Mouse (Mus musculus): Measurements from ENCODE around the gene Alg9. TPM values are rescaled to one million over a fixed set of nuclear protein-coding genes. Genes with fewer than 3 reads are reported as not detected.

The Alg9 gene
- polyA plus RNA-seq, 1 experiment: 17.6 TPM

DNA sequence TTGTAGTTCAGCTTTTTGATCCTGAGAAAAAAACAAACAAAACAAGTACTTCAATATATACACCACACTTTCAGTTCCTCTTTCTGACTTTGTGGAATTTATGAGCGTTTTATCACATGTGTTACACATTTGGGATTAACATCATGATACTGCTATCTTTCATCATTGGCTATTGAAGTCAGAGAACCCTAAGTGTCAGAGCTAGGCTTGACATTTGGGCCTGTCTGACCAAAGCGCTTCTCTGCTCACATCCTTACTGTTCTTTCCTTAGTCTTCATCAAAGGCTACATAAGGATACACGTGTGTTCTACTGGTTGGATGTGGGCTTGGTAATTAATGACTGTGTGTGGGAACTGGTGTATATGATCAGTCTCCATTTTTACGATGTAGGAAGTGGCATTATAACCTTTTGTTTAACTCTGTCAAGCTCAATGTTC is 775 bp upstream of the Alg9 start:
- H3K27me3 ChIP-seq (ENCODE audit: control insufficient read depth, insufficient read depth, low read length): no peaks in the 10 kb centered on the region
- H3K36me3 ChIP-seq (ENCODE audit: control insufficient read depth, insufficient read depth, low read length): peaks cover 10% of the 10 kb centered on the region
- no peak overlapping the region for H3K27ac ChIP-seq (ENCODE audit: insufficient read depth, low read depth, low read length)
- no peak overlapping the region for H3K4me3 ChIP-seq (ENCODE audit: low read depth, low read length)
- WGBS: 35% methylated on average over 4 of the region's 4 CpGs
- no peak for TF ChIP-seq POLR2A (IDR thresholded peaks at IDR 0.05; ENCODE audit: low read depth, low read length)
- no peak for TF ChIP-seq CTCF (IDR thresholded peaks at IDR 0.05; ENCODE audit: extremely low read depth, insufficient read length, insufficient replicate concordance, low read depth, low read length)
- H3K4me1 ChIP-seq (ENCODE audit: control insufficient read depth, insufficient read depth, insufficient read length, low read length): peaks cover 3% of the 10 kb centered on the region; the same call in 1 of the 2 replicates

DNA sequence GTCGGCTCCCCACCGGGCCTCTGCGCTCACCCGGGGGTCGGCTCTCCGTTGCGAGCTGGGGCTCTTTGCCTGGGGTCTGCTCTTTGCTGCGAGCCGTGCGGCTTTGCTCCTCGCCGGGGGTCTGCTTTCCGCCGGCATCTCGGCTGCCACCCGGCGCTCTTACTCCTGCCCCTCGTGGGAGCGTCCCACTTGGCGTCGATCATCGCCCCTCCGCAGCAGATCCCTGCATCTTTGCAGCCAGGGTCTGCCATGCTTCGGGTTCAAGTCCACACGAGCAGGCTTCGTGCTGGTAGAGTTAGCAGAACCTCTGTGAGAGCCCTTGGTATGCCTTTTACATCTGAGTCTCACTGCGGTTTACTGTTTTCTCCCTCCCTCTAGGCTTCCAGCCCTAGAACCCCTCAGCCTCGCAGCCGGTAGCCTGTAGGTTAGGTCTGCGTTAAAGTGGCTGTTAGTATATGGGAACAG is 875 bp downstream of the Alg9 start:
- H3K4me3 ChIP-seq (ENCODE audit: low read depth, low read length): peak overlapping the region; percentile 99
- WGBS: under 1% methylated on average over 29 of the region's 30 CpGs
- H3K27ac ChIP-seq (ENCODE audit: insufficient read depth, low read depth, low read length): peak overlapping the region; percentile 1
- peaks cover 17% of the 10 kb centered on the region for H3K36me3 ChIP-seq (ENCODE audit: control insufficient read depth, insufficient read depth, low read length)
- H3K27me3 ChIP-seq (ENCODE audit: control insufficient read depth, insufficient read depth, low read length): no peaks in the 10 kb centered on the region
- peaks cover 3% of the 10 kb centered on the region; the same call in 1 of the 2 replicates for H3K4me1 ChIP-seq (ENCODE audit: control insufficient read depth, insufficient read depth, insufficient read length, low read length)
- TF ChIP-seq CTCF (IDR thresholded peaks at IDR 0.05; ENCODE audit: extremely low read depth, insufficient read length, insufficient replicate concordance, low read depth, low read length): no peak

DNA sequence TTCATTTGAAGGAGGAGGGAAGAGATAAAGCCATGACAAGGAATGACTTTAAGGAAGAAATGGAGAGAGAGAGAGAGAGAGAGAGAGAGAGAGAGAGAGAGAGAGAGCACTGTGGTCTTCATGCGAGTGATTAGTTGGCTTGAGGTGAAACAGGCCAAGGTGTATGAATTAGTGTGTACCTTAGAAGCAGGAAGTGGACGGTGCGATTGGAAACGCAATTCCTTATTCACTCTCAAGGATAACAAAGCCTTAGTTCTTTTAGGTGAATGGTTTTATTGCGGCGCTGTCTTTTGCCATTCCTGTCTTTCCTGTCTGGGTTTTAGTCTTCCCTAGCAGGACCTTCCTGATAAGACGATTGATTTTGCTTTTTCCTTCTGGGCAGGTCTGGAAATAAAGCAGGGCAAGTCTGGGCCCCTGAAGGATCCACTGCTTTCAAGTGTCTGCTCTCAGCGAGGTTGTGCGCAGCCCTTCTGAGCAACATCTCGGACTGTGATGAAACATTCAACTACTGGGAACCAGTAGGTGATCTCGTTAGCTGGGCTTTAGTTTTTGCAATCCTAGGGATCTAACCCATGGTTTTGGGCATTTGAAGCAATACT is 1.4 kb downstream of the Alg9 start:
- peak overlapping the region; percentile 1 for H3K27ac ChIP-seq (ENCODE audit: insufficient read depth, low read depth, low read length)

GRCm38 (mm10) chr9:50782155-50782554 is 7.3 kb downstream of the Alg9 start:
- no peak overlapping the region for H3K27ac ChIP-seq (ENCODE audit: insufficient read depth, low read depth, low read length)
- peak; percentile 59; the same call in 1 of the 2 replicates for TF ChIP-seq CTCF (IDR thresholded peaks at IDR 0.05; ENCODE audit: extremely low read depth, insufficient read length, insufficient replicate concordance, low read depth, low read length)
- TF ChIP-seq POLR2A (IDR thresholded peaks at IDR 0.05; ENCODE audit: low read depth, low read length): no peak
- H3K36me3 ChIP-seq (ENCODE audit: control insufficient read depth, insufficient read depth, low read length): peaks cover 41% of the 10 kb centered on the region
- no peaks in the 10 kb centered on the region for H3K27me3 ChIP-seq (ENCODE audit: control insufficient read depth, insufficient read depth, low read length)
- H3K4me1 ChIP-seq (ENCODE audit: control insufficient read depth, insufficient read depth, insufficient read length, low read length): no peaks in the 10 kb centered on the region
- no peak overlapping the region for H3K4me3 ChIP-seq (ENCODE audit: low read depth, low read length)
- WGBS: 83% methylated on average over 2 of the region's 2 CpGs

More for the DNA sequence above, 1.4 kb downstream of the Alg9 start:
- no peak for TF ChIP-seq CTCF (IDR thresholded peaks at IDR 0.05; ENCODE audit: extremely low read depth, insufficient read length, insufficient replicate concordance, low read depth, low read length)
- no peak for TF ChIP-seq POLR2A (IDR thresholded peaks at IDR 0.05; ENCODE audit: low read depth, low read length)
- H3K36me3 ChIP-seq (ENCODE audit: control insufficient read depth, insufficient read depth, low read length): peaks cover 21% of the 10 kb centered on the region
- WGBS: 35% methylated on average over 11 of the region's 11 CpGs
- H3K4me1 ChIP-seq (ENCODE audit: control insufficient read depth, insufficient read depth, insufficient read length, low read length): peaks cover 3% of the 10 kb centered on the region; the same call in 1 of the 2 replicates
- H3K4me3 ChIP-seq (ENCODE audit: low read depth, low read length): peak overlapping the region; percentile 99; the same call in 1 of the 2 replicates
- H3K27me3 ChIP-seq (ENCODE audit: control insufficient read depth, insufficient read depth, low read length): no peaks in the 10 kb centered on the region

- Histone ChIP-seq H3K4me1 (ENCODE audit: control insufficient read depth, insufficient read depth, insufficient read length, low read length) (no peaks in the 10 kb centered on the region), H3K27me3 (ENCODE audit: control insufficient read depth, insufficient read depth, low read length) (no peaks in the 10 kb centered on the region), H3K27ac (ENCODE audit: insufficient read depth, low read depth, low read length) (no peak overlapping the region), H3K36me3 (ENCODE audit: control insufficient read depth, insufficient read depth, low read length) (peaks cover 27% of the 10 kb centered on the region), H3K4me3 (ENCODE audit: low read depth, low read length) (no peak overlapping the region)
- TF ChIP-seq POLR2A (IDR thresholded peaks at IDR 0.05; ENCODE audit: low read depth, low read length) (no peak), CTCF (IDR thresholded peaks at IDR 0.05; ENCODE audit: extremely low read depth, insufficient read length, insufficient replicate concordance, low read depth, low read length) (no peak)
- WGBS: 95% methylated on average over 3 of the region's 3 CpGs
Measured at GRCm38 (mm10) chr9:50795266-50795665, 20.4 kb downstream of the Alg9 start.

DNA sequence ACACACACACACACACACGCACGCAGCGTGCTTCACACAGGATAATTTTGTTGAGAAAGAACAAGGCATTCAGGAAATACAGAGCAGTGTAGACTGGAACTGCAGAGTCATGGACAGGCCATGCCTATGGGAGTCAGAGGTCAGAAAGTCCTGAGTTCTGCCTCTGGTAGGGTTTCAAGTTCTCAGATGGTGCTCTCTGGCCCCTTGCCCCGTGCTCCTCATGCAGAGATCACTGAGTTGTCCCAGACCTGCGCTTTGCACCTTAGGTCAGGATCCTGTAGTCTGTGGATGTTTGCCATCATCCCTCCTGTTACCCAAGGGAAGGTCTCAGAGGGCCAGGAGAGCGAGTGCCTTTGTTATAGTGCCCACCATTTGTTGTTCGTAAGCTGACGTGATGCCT is 22.0 kb downstream of the Alg9 start:
- H3K27ac ChIP-seq (ENCODE audit: insufficient read depth, low read depth, low read length): no peak overlapping the region
- H3K36me3 ChIP-seq (ENCODE audit: control insufficient read depth, insufficient read depth, low read length): peaks cover 28% of the 10 kb centered on the region
- no peaks in the 10 kb centered on the region for H3K4me1 ChIP-seq (ENCODE audit: control insufficient read depth, insufficient read depth, insufficient read length, low read length)
- no peak overlapping the region for H3K4me3 ChIP-seq (ENCODE audit: low read depth, low read length)
- TF ChIP-seq POLR2A (IDR thresholded peaks at IDR 0.05; ENCODE audit: low read depth, low read length) (no peak), CTCF (IDR thresholded peaks at IDR 0.05; ENCODE audit: extremely low read depth, insufficient read length, insufficient replicate concordance, low read depth, low read length) (no peak)
- no peaks in the 10 kb centered on the region for H3K27me3 ChIP-seq (ENCODE audit: control insufficient read depth, insufficient read depth, low read length)
- WGBS: 95% methylated on average over 8 of the region's 8 CpGs

DNA sequence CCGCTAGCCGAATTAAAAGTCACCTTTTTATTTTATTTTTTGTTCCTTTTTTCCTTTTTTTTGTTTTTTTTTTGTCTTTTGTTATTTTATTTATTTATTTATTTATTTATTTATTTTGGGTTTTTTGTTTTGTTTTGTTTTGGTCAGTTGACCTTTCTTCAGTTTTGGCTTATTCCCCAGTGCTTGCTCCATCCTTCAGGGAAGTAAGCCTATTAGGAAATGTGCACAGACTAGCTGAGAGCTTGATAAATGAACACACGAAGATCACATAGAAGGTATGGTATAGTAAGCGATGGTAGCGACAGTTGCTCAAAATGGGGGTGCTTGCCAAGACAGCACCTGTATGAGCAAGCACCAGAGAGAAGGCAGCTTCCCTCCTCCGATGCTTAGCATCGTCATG is 22.8 kb downstream of the Alg9 start:
- Histone ChIP-seq H3K4me3 (ENCODE audit: low read depth, low read length) (no peak overlapping the region), H3K36me3 (ENCODE audit: control insufficient read depth, insufficient read depth, low read length) (peaks cover 28% of the 10 kb centered on the region), H3K27ac (ENCODE audit: insufficient read depth, low read depth, low read length) (no peak overlapping the region), H3K4me1 (ENCODE audit: control insufficient read depth, insufficient read depth, insufficient read length, low read length) (no peaks in the 10 kb centered on the region), H3K27me3 (ENCODE audit: control insufficient read depth, insufficient read depth, low read length) (no peaks in the 10 kb centered on the region)
- TF ChIP-seq POLR2A (IDR thresholded peaks at IDR 0.05; ENCODE audit: low read depth, low read length) (no peak), CTCF (IDR thresholded peaks at IDR 0.05; ENCODE audit: extremely low read depth, insufficient read length, insufficient replicate concordance, low read depth, low read length) (no peak)
- 94% methylated on average over 7 of the region's 7 CpGs for WGBS
